Mouse (Mus musculus): ENCODE measurements around the gene March10. TPM values are rescaled to one million over a fixed set of nuclear protein-coding genes. Genes with fewer than 3 reads are reported as not detected.

Gene March10
- polyA plus RNA-seq, 1 experiment, result 0.13 TPM

DNA sequence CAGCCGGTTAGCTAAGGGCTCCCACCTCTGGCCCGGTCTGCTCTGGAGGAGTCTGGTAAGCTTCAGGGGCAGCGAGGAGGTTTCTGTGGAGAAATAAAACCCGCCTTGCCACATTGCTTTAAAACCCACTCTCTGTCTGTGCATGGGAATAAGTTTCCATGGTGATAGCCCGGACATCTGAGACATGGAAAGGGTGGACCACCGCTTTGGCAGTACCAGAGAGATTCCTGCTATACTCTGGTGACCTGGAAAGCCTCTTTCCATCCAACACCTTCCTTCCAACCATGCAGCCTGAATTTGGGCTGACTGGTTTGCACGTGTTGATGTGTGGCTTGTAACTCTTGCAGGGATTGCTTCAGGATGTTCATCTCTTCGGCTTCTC, 142.9 kb downstream of the March10 start:
- no peak for TF ChIP-seq CEBPB (IDR thresholded peaks at IDR 0.05; ENCODE audit: insufficient read depth, poor library complexity, severe bottlenecking)
- Histone ChIP-seq H3K36me3 (ENCODE audit: control insufficient read depth, insufficient read depth) (peaks cover 5% of the 10 kb centered on the region), H3ac (ENCODE audit: control insufficient read depth, insufficient read length) (no peak overlapping the region), H3K79me2 (ENCODE audit: control insufficient read depth, insufficient read depth) (peaks cover 45% of the 10 kb centered on the region), H3K4me3 (no peak overlapping the region), H3K27me3 (ENCODE audit: control insufficient read depth, insufficient read depth, insufficient read length) (no peaks in the 10 kb centered on the region), H3K4me2 (ENCODE audit: low read depth) (peak overlapping the region; percentile 95)

DNA sequence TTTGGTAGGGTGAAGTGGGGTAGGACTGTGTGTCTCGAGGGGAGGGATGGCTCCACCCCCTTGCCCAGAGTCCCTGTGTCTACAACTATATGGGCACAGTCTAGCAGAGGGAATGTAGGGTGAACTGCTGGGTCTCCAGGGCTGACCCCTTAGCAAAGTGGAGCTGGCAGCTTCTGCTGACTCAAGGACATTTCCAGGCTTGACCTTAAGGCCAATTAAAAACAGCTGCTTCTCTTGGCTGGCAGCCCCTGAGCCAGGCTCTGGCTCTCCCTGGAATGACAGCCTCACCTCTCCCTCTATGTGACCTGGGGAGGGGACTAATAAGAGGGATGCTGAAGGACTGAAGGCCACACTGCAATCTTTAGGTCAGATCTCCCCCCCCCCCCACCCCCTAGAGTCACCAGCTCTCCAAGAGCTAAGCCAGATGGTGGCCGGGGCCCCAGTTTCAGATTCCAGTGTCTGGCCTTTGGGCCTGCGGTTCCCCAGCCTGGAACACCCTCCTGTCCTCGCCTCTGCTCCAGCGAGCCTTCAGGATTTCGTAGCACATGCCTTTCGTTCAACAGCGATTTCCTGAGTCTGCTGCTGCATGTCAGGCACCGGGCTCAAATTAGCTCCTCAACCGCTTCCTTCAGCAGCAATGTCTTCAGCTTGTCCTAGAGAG, 143.4 kb downstream of the March10 start:
- peaks cover 5% of the 10 kb centered on the region for H3K36me3 ChIP-seq (ENCODE audit: control insufficient read depth, insufficient read depth)
- H3K4me3 ChIP-seq, result no peak overlapping the region
- no peaks in the 10 kb centered on the region for H3K27me3 ChIP-seq (ENCODE audit: control insufficient read depth, insufficient read depth, insufficient read length)
- H3ac ChIP-seq (ENCODE audit: control insufficient read depth, insufficient read length), result no peak overlapping the region
- peak in 2 of 3 experiments; percentile 48 to 72 for TF ChIP-seq MYOG (IDR thresholded peaks at IDR 0.05; ENCODE audit: control insufficient read depth in 1 of 3, insufficient read depth in 1 of 3, insufficient read length in 2 of 3, low read depth in 2 of 3)
- peak in 2 of 3 experiments; percentile 27 to 62 for TF ChIP-seq MYOD1 (IDR thresholded peaks at IDR 0.05; ENCODE audit: control insufficient read depth in 1 of 3, insufficient read length in 2 of 3, low read depth in 2 of 3)
- no peak for TF ChIP-seq E2F4 (IDR thresholded peaks at IDR 0.05; ENCODE audit: insufficient read depth)
- no peak for TF ChIP-seq CEBPB (IDR thresholded peaks at IDR 0.05; ENCODE audit: insufficient read depth, poor library complexity, severe bottlenecking)
- TF ChIP-seq POLR2AphosphoS2 (IDR thresholded peaks at IDR 0.05; ENCODE audit: insufficient read length, low read depth), result no peak
- TF ChIP-seq TCF12 (IDR thresholded peaks at IDR 0.05; ENCODE audit: insufficient read depth, poor library complexity, severe bottlenecking), result peak; percentile 54
- TF ChIP-seq REST (IDR thresholded peaks at IDR 0.05; ENCODE audit: insufficient read depth, insufficient read length), result no peak
- H3K4me2 ChIP-seq (ENCODE audit: low read depth), result peak overlapping the region; percentile 95
- peaks cover 49% of the 10 kb centered on the region for H3K79me2 ChIP-seq (ENCODE audit: control insufficient read depth, insufficient read depth)

DNA sequence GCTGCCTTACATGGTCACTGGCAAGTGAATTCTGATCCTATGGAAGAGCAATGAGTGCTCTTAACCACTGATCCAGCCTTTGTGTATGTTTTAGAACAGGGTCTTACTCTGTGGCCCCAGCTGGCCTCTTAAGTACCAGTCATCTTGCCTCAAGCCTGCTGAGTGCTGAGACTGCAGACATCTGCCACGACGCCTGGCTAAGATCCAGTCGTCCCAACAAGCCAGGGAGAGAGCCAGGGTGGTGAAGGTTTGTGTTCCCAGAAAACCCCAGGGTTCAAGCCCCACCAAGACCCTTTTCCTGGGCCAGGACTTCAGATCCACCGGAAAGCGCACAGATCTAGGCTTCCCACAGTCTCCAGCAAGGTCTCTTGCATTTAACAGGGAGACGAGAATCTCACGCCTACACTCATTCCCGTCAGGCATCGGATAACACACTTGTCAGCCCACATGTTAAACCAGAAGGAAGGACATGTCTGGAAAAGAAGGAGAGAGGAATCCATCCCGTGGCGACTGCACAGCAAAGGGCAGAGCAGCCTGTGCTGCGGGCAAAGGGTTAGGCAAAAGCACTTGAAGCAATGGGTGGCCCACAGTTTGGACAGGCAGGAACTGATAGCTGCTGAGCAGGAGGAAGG, 144.1 kb downstream of the March10 start:
- Histone ChIP-seq H3K4me3 (peak overlapping the region; percentile 14), H3K4me2 (ENCODE audit: low read depth) (peak overlapping the region; percentile 95), H3K79me2 (ENCODE audit: control insufficient read depth, insufficient read depth) (peaks cover 49% of the 10 kb centered on the region), H3K36me3 (ENCODE audit: control insufficient read depth, insufficient read depth) (no peaks in the 10 kb centered on the region), H3ac (ENCODE audit: control insufficient read depth, insufficient read length) (no peak overlapping the region), H3K27me3 (ENCODE audit: control insufficient read depth, insufficient read depth, insufficient read length) (no peaks in the 10 kb centered on the region)
- TF ChIP-seq MYOD1 (IDR thresholded peaks at IDR 0.05; ENCODE audit: control insufficient read depth in 1 of 3, insufficient read length in 2 of 3, low read depth in 2 of 3) (peak in 2 of 3 experiments; percentile 20 to 38), MAX (IDR thresholded peaks at IDR 0.05; ENCODE audit: low read depth) (no peak), POLR2A (IDR thresholded peaks at IDR 0.05; ENCODE audit: insufficient read length, low read depth) (peak; percentile 14), TCF12 (IDR thresholded peaks at IDR 0.05; ENCODE audit: insufficient read depth, poor library complexity, severe bottlenecking) (no peak), MYOG (IDR thresholded peaks at IDR 0.05; ENCODE audit: control insufficient read depth in 1 of 3, insufficient read depth in 1 of 3, insufficient read length in 2 of 3, low read depth in 2 of 3) (peak in 1 of 3 experiments; percentile 56)

DNA sequence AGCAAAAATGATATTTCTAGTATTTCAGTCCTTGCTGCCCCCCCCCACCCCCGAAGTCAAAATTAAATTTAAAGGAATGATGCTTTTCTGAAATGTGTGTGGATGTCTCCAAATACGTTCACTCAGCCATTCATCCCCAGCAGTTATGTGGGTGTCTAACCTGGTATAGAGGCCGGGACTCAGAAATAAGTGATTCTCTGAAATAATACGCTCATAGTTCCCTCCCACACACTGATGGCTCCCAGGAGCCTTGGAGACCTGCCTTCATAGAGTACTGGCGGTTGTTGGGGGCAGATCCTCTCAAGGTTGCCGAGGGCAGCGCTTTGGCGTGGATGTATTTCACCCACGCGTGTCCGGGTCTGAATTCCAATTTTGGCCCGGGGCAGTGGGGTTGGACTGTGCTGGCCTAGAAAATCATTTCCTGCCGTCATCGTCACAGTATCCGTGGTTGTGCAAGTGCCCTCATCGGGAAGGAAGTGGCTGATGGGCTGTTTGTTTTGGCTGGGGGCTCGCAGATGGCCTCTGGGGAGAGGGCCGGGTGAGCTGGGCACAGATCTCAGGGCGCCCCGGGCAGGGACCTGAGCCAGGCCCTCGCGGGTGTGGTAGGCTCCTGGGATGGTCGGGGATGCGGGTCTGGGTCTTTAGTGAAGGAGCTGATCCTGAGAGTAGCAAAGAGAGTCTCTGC, 145.1 kb downstream of the March10 start:
- H3K79me2 ChIP-seq (ENCODE audit: control insufficient read depth, insufficient read depth), result peaks cover 49% of the 10 kb centered on the region
- peak overlapping the region; percentile 14 for H3K4me3 ChIP-seq
- no peaks in the 10 kb centered on the region for H3K36me3 ChIP-seq (ENCODE audit: control insufficient read depth, insufficient read depth)
- peak overlapping the region; percentile 95 for H3K4me2 ChIP-seq (ENCODE audit: low read depth)
- H3K27me3 ChIP-seq (ENCODE audit: control insufficient read depth, insufficient read depth, insufficient read length), result no peaks in the 10 kb centered on the region
- TF ChIP-seq CEBPB (IDR thresholded peaks at IDR 0.05; ENCODE audit: insufficient read depth, poor library complexity, severe bottlenecking) (peak; percentile 94), TCF3 (IDR thresholded peaks at IDR 0.05; ENCODE audit: insufficient read length, low read depth) (no peak)
- no peak overlapping the region for H3ac ChIP-seq (ENCODE audit: control insufficient read depth, insufficient read length)

Other genes starting within 250 kb of the March10 start
- gene Mrc2, start 164.1 kb downstream of the March10 start, polyA plus RNA-seq (2012; fragmentation: generic; extraction: Trizol), result 47.7 TPM
- gene Tanc2, start 133.3 kb upstream of the March10 start, polyA plus RNA-seq (2012; fragmentation: generic; extraction: Trizol), result 8.0 TPM